Mouse (Mus musculus) kidney, postnatal 25 days (tissue): ENCODE results near the gene Ctnna3.

ENCODE experiments used
- DNase-seq, 2 experiments: peaks; one replicate each; pipeline ENCODE4 v3.0.0; 2021; ENCODE audit warnings: mixed read lengths in 2 of 2

Ctnna3 gene

DNA sequence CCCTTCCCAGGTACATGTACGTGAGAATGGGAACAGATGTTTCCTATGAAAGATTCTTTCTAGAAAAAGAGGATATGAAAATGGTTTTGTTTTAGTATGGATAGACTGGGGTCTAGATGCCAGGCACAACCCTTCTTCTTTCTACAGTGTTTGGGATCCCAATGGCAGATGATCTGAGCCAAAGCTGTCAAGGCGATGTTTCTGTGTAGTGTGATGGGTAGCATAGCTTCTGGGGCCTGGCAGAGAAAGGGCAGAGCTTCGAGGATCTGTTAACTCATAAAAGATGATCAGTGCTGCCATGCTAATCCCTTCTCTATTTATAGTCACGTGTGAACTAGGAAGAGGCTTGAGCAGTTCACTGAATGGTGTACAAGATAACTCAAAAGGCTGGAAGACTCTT lies 284.3 kb downstream of the Ctnna3 start:
- DNase-seq = no peak

- DNase-seq = no peak
Observed at GRCm38 (mm10) chr10:63768871-63769270, 339.0 kb downstream of the Ctnna3 start.

- DNase-seq = no peak
Observed at GRCm38 (mm10) chr10:63771656-63772055, 341.8 kb downstream of the Ctnna3 start.

GRCm38 (mm10) chr10:63772074-63772473 lies 342.2 kb downstream of the Ctnna3 start:
- no peak for DNase-seq

- DNase-seq = no peak
Observed at GRCm38 (mm10) chr10:63781948-63782347, 352.1 kb downstream of the Ctnna3 start.

GRCm38 (mm10) chr10:63784808-63785535 lies 355.1 kb downstream of the Ctnna3 start:
- DNase-seq = no peak

GRCm38 (mm10) chr10:63786390-63786789 lies 356.5 kb downstream of the Ctnna3 start:
- DNase-seq = no peak

DNA sequence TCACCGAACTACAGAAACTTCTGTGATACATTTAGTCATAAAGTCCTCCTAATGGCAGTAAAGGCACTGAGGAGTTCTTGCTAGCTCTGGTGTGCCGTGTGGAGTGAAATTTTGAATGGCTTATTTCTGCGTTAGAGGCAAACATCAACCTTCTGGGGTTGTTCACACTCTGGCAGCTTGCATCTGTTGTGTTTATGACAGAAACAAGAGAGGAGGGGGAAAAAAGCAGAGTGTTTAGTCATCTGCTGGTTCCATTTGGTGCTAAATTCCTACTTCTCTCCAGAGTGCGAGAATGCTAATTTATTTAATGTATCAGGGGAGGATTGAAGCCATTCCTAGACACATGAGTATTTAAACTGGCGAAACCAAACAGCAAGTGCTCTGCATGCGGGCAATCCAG lies 374.0 kb downstream of the Ctnna3 start:
- DNase-seq = no peak

GRCm38 (mm10) chr10:63805551-63805950 lies 375.7 kb downstream of the Ctnna3 start:
- no peak for DNase-seq

- DNase-seq = no peak
Observed at GRCm38 (mm10) chr10:63806254-63806653, 376.4 kb downstream of the Ctnna3 start.

DNA sequence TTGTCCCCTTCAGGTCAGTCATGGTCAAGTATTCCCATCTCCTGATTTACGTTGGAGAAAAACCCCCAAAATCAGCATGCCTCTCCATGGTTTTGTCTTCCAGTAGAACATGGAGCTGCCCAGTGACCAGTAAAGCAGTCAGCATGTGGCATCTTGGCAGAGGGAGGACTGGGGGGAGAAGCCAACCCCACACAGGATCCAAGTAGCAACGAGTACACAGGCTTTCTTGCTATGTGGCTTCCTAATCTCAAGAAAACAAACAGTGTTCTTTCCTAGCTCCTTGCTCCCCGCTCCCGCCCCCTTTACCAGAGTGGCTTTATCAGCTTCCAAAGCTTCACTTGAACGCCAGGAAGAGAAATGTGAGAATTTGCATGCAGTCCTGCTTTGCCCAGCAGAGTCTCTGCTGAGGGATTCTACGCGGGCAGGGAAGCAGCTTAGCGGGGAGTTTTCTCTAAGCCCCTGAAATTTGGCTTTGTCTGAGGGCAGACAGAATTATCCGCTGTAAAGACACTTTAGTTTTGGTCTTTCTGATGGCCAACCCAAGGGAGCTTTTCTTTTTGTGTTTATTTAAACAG lies 380.2 kb downstream of the Ctnna3 start:
- no peak for DNase-seq

DNA sequence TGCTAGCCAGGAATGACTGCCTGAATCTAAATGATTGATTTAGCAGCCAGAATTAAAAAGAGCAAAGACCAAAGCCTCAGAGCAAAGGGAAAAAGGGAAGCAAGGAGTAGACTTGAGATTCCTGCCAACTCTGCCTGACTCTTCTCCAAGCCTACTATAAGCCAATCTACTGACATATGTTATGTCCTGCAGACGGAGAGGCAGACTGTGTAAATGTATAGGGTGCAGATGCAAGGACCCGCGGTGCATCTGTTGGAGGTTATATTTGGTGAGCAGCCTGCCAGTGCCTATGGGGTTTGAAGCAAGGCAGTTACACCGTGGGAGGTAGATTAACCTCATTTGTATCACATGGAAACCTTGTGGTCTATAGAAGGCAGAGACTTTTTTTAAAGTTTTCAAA lies 409.1 kb downstream of the Ctnna3 start:
- DNase-seq = no peak

DNA sequence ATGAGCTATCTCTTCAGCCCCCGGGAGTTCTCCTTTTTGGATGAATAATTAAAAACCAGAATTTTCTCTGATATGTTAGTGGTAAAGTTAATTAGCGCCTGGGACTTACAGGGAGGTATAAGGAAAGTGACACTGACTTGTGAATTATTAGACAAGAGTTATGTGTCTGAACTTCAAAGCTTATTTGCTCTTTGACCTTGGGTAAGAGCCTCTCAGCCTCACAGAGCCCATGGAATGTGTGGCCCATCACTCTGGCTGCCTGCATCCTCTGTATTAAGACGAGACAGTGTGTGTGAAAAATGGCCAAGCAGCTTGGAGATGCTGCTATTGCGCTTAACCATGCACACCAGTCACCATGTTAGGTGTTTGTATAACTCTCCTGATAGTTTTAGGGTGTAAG lies 422.0 kb downstream of the Ctnna3 start:
- DNase-seq = no peak

- DNase-seq = no peak
Observed at GRCm38 (mm10) chr10:63869123-63869522, 439.2 kb downstream of the Ctnna3 start.

GRCm38 (mm10) chr10:63880462-63880903 lies 450.6 kb downstream of the Ctnna3 start:
- DNase-seq = no peak

DNA sequence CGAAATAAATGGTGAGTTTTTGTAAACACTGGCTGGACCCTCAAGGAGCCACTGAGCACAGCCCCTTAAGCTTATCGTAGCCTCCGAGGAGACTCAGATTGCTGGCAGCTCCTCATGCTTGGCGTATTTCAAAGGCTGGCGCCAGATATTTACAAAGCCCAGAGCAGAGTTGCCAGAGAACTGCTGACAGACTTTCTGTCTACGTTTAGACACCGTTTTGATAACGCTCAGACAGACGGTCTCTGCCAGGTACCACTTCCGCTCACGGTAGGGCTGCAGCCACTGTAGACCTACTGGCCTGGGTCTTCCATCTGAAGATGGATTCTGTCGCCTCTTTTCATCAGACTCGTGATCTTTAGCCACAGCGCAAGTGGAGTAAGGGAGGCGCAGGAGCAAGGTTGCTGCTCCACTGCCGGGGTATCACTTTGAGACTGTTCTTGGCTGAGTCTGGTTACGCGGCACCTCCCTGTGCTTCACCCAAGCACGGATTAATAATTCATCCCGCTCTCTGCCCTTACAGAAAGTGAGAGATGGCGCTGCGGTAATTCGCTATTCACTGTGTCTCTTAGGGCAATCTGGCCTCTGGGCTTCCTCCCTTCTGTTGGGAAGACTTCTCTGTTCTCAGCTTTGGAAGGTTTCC lies 456.7 kb downstream of the Ctnna3 start:
- no peak for DNase-seq

DNA sequence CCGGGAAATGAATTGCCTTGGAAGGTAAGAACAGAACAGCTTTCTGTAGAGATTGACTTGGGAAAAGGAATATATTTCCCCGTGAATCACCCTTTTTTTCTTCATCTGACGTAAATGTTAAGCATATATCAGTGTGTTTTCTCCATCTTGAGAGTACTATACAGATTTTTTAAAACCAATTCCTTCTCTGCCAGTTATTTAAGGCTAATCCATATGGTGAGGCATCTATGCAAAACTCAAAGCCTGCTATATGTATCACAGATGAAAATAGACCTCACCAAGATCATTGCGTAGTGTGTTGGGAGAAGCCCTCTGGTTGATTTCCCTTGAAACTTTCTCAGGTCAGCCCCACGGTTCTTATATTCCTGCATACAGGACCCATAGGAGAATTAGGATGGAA lies 464.7 kb downstream of the Ctnna3 start:
- DNase-seq = no peak

DNA sequence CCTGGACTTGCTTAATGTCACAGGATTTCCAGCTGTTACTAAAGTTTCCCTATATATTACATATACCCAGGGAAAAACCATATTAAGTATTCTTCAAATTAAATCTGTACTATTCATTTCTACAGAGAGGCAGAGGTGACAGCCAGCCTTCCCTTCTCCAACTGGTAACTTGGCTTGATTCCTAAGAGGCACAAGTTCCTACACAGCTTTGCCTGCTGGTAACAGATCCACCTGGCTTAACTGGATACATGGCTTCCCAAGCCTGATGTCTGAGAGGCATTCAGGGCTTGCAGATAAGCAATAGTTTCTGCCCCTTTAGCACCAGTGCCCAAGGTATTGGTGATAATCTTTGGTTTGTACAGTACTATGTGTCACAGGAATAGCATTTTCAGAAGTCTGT lies 470.0 kb downstream of the Ctnna3 start:
- no peak for DNase-seq

- DNase-seq = no peak
Observed at GRCm38 (mm10) chr10:63908878-63909277, 479.0 kb downstream of the Ctnna3 start.

- no peak for DNase-seq
Observed at GRCm38 (mm10) chr10:63927334-63927733, 497.4 kb downstream of the Ctnna3 start, which contains the start of gene Gm10118. Gene Gm10118 (minus strand): TSS chr10:63927434.

- DNase-seq = no peak
Observed at GRCm38 (mm10) chr10:63933946-63934345, 504.0 kb downstream of the Ctnna3 start.

DNA sequence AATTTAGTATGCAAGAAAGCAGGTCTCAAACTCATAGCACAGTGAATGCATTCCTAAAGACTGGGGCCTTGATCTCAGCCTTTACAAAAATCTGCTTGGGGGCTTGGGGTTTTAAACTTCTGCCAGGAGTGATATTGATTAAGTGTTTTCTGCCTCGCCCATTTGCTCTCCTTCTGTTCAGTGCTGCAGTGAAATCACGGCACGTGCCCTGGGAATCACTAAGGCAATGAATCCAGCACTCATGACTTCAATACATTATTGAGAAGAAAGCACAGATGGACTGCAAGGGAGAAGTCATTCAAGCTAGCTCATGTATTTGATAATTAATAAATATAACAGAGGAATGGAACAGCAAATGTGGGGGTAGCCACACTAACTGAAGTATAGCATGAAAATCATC lies 515.6 kb downstream of the Ctnna3 start:
- DNase-seq = no peak

- no peak for DNase-seq
Observed at GRCm38 (mm10) chr10:63947266-63947665, 517.4 kb downstream of the Ctnna3 start.

DNA sequence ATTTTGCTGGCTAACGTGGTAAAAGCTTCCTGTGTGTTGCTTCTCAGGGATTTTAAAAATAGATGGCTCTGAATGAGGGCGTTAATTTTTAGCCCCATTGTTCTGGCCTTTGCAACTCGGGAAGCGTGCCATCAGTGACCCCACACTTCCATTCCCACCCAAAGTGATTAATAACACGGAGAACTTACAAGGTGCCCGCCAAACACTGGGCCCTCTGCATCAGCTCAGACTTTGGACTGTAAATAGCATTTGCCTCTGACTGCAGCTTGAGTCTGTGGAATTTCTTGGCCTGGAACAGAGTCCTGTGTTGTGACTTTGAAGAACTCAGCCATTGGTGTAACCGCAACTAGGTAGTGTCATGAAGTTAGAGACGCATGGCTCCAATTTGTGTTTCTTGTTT lies 521.0 kb downstream of the Ctnna3 start:
- DNase-seq = peak; percentile 40 to 54
